Mouse (Mus musculus) thymus, postnatal 0 days (tissue): Measurements from ENCODE around the gene Cox15. TPM values are rescaled to one million over a fixed set of nuclear protein-coding genes. Genes with fewer than 3 reads are reported as not detected.
A peak's percentile ranks its signal among the peaks of the same experiment; 100 is the strongest.

ENCODE experiments used
- DNase-seq: peaks from one replicate; pipeline ENCODE4 v3.0.0-alpha.2; 2015; ENCODE audit warnings: low spot score
- polyA plus RNA-seq: library from polyadenylated mRNA; unstranded; fragments of >200 nt; fragmentation: Nextera tagmentation; extraction: Ambion mirVana; gene quantifications from 2 replicates; pipeline ENCODE4 v1.2.1, GENCODE M21; 2015

The Cox15 gene
- 8.7 and 9.8 TPM in 2 replicates for polyA plus RNA-seq

- peak; percentile 99 for DNase-seq
Observed at GRCm38 (mm10) chr19:43752489-43753225, at the start of gene Cox15, which contains the start of gene Cutc. TSS of gene Cox15 (minus strand) at chr19:43753000. TSS of gene Cutc (plus strand) at chr19:43752996.

GRCm38 (mm10) chr19:43801427-43802051 lies 48.7 kb upstream of the Cox15 start:
- DNase-seq: no peak

GRCm38 (mm10) chr19:43797216-43797615 lies 44.4 kb upstream of the Cox15 start:
- no peak for DNase-seq

GRCm38 (mm10) chr19:43795511-43795910 lies 42.7 kb upstream of the Cox15 start:
- DNase-seq: no peak

GRCm38 (mm10) chr19:43793951-43794350 lies 41.2 kb upstream of the Cox15 start:
- DNase-seq: no peak

GRCm38 (mm10) chr19:43792537-43792936 lies 39.7 kb upstream of the Cox15 start:
- DNase-seq: no peak

GRCm38 (mm10) chr19:43789817-43790216 lies 37.0 kb upstream of the Cox15 start:
- no peak for DNase-seq

GRCm38 (mm10) chr19:43786249-43787026 lies 33.6 kb upstream of the Cox15 start:
- DNase-seq: no peak

GRCm38 (mm10) chr19:43784761-43785160 lies 32.0 kb upstream of the Cox15 start:
- no peak for DNase-seq

GRCm38 (mm10) chr19:43781980-43782379 lies 29.2 kb upstream of the Cox15 start, which contains the start of gene Abcc2:
TSS of gene Abcc2 (plus strand) at chr19:43782192.
- DNase-seq: no peak

- DNase-seq: no peak
Observed at GRCm38 (mm10) chr19:43780391-43780790, 27.6 kb upstream of the Cox15 start.

- DNase-seq: no peak
Observed at GRCm38 (mm10) chr19:43777308-43777707, 24.5 kb upstream of the Cox15 start.

- no peak for DNase-seq
Observed at GRCm38 (mm10) chr19:43776561-43776960, 23.8 kb upstream of the Cox15 start.

GRCm38 (mm10) chr19:43775433-43775832 lies 22.6 kb upstream of the Cox15 start:
- DNase-seq: no peak

GRCm38 (mm10) chr19:43772311-43772710 lies 19.5 kb upstream of the Cox15 start:
- DNase-seq: no peak

- peak; percentile 29 for DNase-seq
Observed at GRCm38 (mm10) chr19:43771499-43771969, 18.7 kb upstream of the Cox15 start.

GRCm38 (mm10) chr19:43770584-43770983 lies 17.8 kb upstream of the Cox15 start:
- DNase-seq: no peak

- DNase-seq: no peak
Observed at GRCm38 (mm10) chr19:43769366-43769960, 16.7 kb upstream of the Cox15 start.

GRCm38 (mm10) chr19:43767549-43768322 lies 14.9 kb upstream of the Cox15 start:
- DNase-seq: no peak

GRCm38 (mm10) chr19:43766451-43766850 lies 13.7 kb upstream of the Cox15 start:
- no peak for DNase-seq

GRCm38 (mm10) chr19:43762410-43762809 lies 9.6 kb upstream of the Cox15 start:
- DNase-seq: no peak
